Mouse (Mus musculus): Measurements from ENCODE around the gene Tmem94. TPM values are rescaled to one million over a fixed set of nuclear protein-coding genes. Genes with fewer than 3 reads are reported as not detected.

Gene Tmem94
- 10 to 100 TPM; 52.9 to 61.8 TPM for total RNA-seq (2023)

DNA sequence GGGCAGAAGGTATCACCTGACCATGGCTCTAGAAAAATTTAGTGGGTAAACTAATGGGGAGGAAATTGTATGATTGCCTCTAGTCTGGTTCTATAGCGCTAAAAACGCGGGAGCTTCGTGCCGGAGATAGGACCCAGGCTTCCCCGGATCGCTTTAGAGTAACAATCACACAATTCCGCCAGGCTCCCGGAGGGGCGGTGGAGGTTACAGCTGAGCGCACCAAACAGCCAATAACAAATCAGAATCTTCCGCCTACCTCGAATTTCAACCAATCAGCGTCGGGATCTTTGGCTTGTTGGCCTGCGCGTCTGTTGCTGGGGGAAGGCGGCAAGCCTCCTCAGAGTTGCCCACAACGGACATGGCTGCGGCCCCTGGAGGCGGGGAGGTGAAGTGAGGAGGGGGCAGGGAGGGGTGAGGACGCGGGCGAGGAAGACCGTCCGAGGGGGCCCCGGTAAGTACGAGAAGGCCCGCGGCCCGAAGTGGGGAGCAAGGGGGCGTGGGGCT lies at the start of gene Tmem94:
Tmem94 (plus strand) TSS at position 331 of the 504 bp plus-strand sequence.

GRCm38 (mm10) chr11:115813507-115814296 lies 48.5 kb downstream of the Tmem94 start, which contains the start of gene Caskin2:
Gene Caskin2, minus strand, starts transcription at chr11:115813639.

DNA sequence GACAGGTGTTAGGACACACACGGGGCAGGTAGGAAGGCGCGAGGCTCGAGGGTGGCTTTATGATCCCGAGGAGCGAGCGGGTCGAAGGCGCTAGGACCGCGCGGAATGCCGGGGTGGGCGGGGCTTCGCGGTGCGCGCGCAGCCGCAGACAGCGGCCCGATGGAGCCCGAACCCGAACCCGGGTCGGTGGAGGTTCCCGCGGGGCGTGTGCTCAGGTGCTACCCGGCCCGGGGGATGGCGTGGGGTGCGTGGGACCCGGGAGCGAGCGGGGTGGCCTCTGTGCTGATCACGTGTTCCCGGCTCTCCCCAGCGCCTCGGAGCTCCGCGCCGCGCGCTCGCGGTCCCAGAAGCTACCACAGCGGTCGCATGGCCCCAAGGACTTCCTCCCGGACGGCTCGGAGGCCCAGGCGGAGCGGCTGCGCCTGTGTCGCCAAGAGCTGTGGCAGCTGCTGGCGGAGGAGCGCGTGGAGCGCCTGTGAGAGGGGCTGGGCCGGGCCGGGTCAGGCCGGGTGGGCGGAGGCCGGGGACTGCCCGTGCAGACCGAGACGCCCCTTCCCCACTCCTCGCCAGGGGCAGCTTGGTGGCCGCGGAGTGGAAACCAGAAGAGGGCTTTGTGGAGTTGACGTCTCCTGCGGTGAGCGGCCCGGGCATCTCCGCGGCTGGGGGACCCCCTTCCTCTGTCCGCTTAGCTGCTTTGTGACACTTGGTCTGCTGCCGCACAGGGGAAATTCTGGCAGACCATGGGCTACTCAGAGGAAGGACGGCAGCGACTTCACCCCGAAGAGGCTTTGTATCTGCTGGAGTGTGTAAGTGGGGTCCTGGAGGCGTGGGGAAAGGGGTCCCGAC lies 49.6 kb downstream of the Tmem94 start, which contains the start of gene Tsen54:
Tsen54 (plus strand) TSS at position 120 of the 846 bp plus-strand sequence.

DNA sequence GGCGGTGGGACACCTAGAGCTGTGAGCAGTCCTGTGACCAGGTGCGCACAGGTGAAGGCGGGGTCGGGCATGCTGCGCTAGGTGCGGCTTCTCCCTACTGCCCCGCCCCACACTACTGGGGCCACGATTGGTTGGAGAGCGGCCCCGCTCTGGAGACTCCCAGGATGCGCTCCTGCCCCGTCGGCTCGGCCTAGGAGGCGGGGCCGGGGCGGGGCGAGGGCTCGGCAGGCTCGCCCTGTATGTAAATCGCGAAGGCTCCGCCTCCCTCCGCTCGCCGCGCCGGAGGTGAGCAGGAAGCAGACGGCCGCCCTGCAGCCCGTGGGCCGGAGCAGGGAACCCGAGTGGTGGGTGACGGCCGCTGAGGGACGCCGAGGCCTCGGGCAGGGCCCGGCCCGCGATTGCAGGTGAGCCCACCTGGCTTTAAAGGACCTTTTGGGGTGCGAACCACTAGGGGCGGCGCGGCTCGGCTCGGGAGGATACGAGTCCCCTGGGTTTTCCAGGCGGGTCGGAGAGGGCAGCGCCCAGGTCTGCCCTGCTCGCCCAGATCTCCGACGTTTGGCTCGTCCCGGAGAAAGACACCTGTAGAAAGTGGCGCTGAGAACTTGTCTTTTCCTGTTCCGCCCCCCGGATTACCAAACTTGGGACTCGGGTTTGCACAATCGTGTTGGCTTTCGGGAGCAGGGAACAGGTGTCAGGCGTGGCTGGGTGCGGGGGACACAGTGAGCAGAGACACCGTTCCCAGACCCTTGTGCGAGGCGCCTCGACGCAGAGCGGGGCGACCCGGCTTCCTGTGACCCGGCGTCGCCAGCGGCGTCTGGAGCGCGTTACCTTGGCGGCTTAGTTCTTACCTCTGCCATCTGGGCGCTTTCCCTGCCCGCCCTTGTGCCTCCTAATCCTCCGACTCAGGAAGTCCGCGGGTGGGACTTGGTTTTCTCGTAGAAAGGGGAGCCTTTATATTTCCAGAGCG lies 58.8 kb downstream of the Tmem94 start, which contains the start of gene Llgl2:
Llgl2 (plus strand) TSS at position 276 of the 967 bp plus-strand sequence.

Other genes with a start within 250 kb of the Tmem94 start
- 100 to 1,000 TPM; 259 to 284 TPM for gene Sumo2, start 229.2 kb upstream of the Tmem94 start, total RNA-seq (2023)
- 10 to 100 TPM; 72.6 to 89.3 TPM for gene Nup85, start 201.0 kb upstream of the Tmem94 start, total RNA-seq (2023)
- 10 to 100 TPM; 37.1 to 38.6 TPM for gene Mrps7, start 161.5 kb upstream of the Tmem94 start, total RNA-seq (2023)
- 100 to 1,000 TPM; 103 to 115 TPM for gene Gga3, start 161.4 kb upstream of the Tmem94 start, total RNA-seq (2023)
- 100 to 1,000 TPM; 267 to 291 TPM for gene Mif4gd, start 152.5 kb upstream of the Tmem94 start, total RNA-seq (2023)
- 100 to 1,000 TPM; 105 to 108 TPM for gene Slc25a19, start 137.1 kb upstream of the Tmem94 start, total RNA-seq (2023)
- 100 to 1,000 TPM; 340 to 343 TPM for gene Grb2, start 56.8 kb upstream of the Tmem94 start, total RNA-seq (2023)
- gene Caskin2, start 48.2 kb downstream of the Tmem94 start, total RNA-seq (2023): 1 to 10 TPM; 5.3 to 5.8 TPM
- gene Tsen54, start 49.3 kb downstream of the Tmem94 start, total RNA-seq (2023): 10 to 100 TPM; 32.6 to 36.5 TPM
- 10 to 100 TPM; 29.6 to 31.4 TPM for gene Llgl2, start 58.6 kb downstream of the Tmem94 start, total RNA-seq (2023)
- gene Myo15b, start 93.0 kb downstream of the Tmem94 start, total RNA-seq (2023): under 1 TPM; 0.18 to 0.67 TPM
- not detected for gene Smim5, start 134.5 kb downstream of the Tmem94 start, total RNA-seq (2023)
- gene Smim6, start 146.6 kb downstream of the Tmem94 start, total RNA-seq (2023): not detected
- gene Sap30bp, start 167.8 kb downstream of the Tmem94 start, total RNA-seq (2023): 10 to 100 TPM; 48.3 to 55.7 TPM
- 10 to 100 TPM; 65.2 to 73.1 TPM for gene Recql5, start 168.0 kb downstream of the Tmem94 start, total RNA-seq (2023)
- under 1 TPM; 0.20 to 0.56 TPM for gene Itgb4, start 209.3 kb downstream of the Tmem94 start, total RNA-seq (2023)
- 10 to 100 TPM; 17.7 to 21.5 TPM for gene Galk1, start 247.3 kb downstream of the Tmem94 start, total RNA-seq (2023)